Mouse (Mus musculus) intestine, embryonic 16.5 days (tissue): ENCODE results near the gene Rps13. TPM values are rescaled to one million over a fixed set of nuclear protein-coding genes. Genes with fewer than 3 reads are reported as not detected.

Experiments
- ATAC-seq: fragments of 200-750 bp; cut with Nextera tagmentation; 2 replicates; pipeline ENCODE4 v1.8.0; 2017; ENCODE audit warnings: moderate TSS enrichment, moderate library complexity
- H3K27ac ChIP-seq: fragments of 300-500 bp; sonication (generic); 2 replicates; pipeline ENCODE4 v1.5.1; 2014; ENCODE audit warnings: mild to moderate bottlenecking, low read length
- H3K27me3 ChIP-seq: fragments of 300-500 bp; sonication (generic); replicated peaks from 2 replicates; pipeline ENCODE4 v1.6.1; 2014; ENCODE audit warnings: low read length, control low read depth, mixed read lengths; ENCODE audit not compliant: control insufficient read depth, insufficient read depth
- H3K36me3 ChIP-seq: fragments of 300-500 bp; sonication (generic); 2 replicates; pipeline ENCODE4 v1.6.1; 2014; ENCODE audit warnings: low read length, control low read depth; ENCODE audit not compliant: control insufficient read depth, insufficient read depth
- H3K4me1 ChIP-seq: fragments of 300-500 bp; sonication (generic); 2 replicates; pipeline ENCODE4 v1.6.1; 2014; ENCODE audit warnings: low read length, control low read depth, mixed read lengths; ENCODE audit not compliant: control insufficient read depth, insufficient read depth
- H3K4me2 ChIP-seq: fragments of 300-500 bp; sonication (generic); 2 replicates; pipeline ENCODE4 v1.6.1; 2014; ENCODE audit warnings: low read depth, low read length, control low read depth
- H3K4me3 ChIP-seq: fragments of 300-500 bp; sonication (generic); 2 replicates; pipeline ENCODE4 v1.5.1; 2014; ENCODE audit warnings: mild to moderate bottlenecking, low read length
- H3K9ac ChIP-seq: fragments of 300-500 bp; sonication (generic); 2 replicates; pipeline ENCODE4 v1.6.1; 2014; ENCODE audit warnings: low read depth, low read length
- H3K9me3 ChIP-seq: fragments of 300-500 bp; sonication (generic); 2 replicates; pipeline ENCODE4 v1.6.1; 2016; ENCODE audit warnings: low read length, control low read depth; ENCODE audit not compliant: control insufficient read depth
- WGBS: fragments of 180-500 bp; shearing (Covaris S2); extraction: QIAGEN DNeasy Blood & Tissue Kit; methylation state at CpG from one replicate; pipeline ENCODE4 v1.1.7; 2014; 5-methylcytosine and 5-hydroxymethylcytosine counted together
- polyA plus RNA-seq: library from polyadenylated mRNA; unstranded; fragments of >200 nt; fragmentation: Nextera tagmentation; extraction: Ambion mirVana; gene quantifications from 2 replicates; pipeline ENCODE4 v1.2.1, GENCODE M21; 2015

Rps13 gene
- polyA plus RNA-seq, 1 experiment from 2014 or later: 753 TPM

DNA sequence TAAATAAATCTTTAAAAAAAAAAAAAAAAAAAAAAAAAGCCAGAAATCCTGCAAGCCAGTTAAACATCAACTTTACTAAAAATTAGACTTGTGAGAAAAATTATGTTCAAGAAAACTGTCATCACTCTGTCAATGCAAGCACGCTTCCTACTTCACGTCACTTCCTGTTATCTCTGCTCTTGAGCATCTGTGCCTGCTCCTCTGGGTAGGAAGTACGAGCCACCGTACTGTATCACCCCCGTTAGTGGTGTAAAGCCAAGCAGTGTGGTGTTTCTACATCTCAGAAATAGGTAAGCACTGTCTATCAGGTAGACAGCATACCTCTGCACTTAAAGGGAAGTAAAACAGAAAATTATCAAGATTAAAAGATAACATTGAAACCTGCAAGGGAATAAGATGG is 6.1 kb downstream of the Rps13 start:
- H3K9ac ChIP-seq: no peak overlapping the region
- 84% methylated on average over 5 of the region's 5 CpGs for WGBS
- H3K27me3 ChIP-seq: no peaks in the 10 kb centered on the region
- H3K27ac ChIP-seq: no peak overlapping the region
- ATAC-seq: no peak
- H3K9me3 ChIP-seq: no peaks in the 10 kb centered on the region
- H3K4me1 ChIP-seq: peaks cover 8% of the 10 kb centered on the region
- H3K4me2 ChIP-seq: no peak overlapping the region
- no peak overlapping the region for H3K4me3 ChIP-seq
- peaks cover 13% of the 10 kb centered on the region for H3K36me3 ChIP-seq

DNA sequence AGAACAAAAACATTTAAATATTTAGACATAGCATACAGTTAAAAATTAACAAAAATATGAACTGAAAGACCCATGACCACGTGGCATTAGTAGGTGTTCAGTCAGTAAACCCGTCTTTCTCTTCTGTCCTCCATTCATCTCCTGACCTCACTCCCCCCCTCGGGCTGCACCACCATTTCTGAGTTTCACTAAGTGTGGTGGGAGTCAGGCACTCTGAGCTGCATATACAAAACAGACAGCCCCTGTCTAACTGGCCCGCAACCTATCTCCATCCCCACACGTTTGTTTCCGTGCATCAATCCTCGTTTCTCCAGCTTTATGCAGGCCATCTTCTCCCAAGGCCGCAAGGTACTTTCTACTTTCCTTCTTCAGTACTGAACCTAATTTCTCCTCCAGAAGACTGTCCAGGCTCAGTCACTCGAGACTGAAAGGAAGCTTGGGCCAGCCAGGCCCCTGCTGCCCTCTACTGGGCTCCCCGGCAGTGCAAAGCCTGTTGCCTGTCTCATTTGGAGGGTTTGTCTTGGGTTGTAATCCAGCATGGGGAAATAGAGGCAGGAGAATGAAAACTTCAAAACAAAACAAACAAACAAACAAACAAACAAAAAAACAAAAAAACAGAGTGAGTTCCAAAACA is 10.5 kb downstream of the Rps13 start:
- Histone ChIP-seq H3K9me3 (no peaks in the 10 kb centered on the region), H3K36me3 (no peaks in the 10 kb centered on the region), H3K27ac (no peak overlapping the region), H3K9ac (no peak overlapping the region), H3K4me3 (no peak overlapping the region), H3K27me3 (no peaks in the 10 kb centered on the region), H3K4me2 (no peak overlapping the region), H3K4me1 (no peaks in the 10 kb centered on the region)
- peak; percentile 82 for ATAC-seq
- WGBS: 21% methylated on average over 10 of the region's 10 CpGs

DNA sequence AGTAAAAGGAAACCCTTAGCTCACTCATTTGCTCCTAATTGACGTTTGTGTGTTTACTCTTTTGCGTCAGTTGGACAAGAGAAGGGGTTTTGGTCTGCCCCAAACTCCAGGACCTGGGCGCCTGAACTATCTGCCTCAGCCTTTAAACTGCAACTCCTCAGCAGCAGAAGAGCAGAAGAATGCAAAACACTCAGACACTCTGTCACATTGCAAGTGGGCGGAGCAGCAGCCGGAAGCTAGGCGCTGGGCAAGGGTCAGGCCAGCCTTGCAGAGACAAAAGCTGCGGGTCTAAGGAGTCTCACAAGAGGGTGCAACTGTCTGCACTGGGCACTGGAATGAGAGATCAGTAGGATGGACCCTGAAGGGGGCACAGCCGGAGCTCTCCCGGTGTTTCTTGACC is 24.5 kb downstream of the Rps13 start:
- Histone ChIP-seq H3K4me1 (peaks cover 5% of the 10 kb centered on the region; the same call in 1 of the 2 replicates), H3K9ac (peak overlapping the region; percentile 73), H3K4me3 (peak overlapping the region; percentile 27), H3K27ac (peak overlapping the region; percentile 91), H3K9me3 (no peaks in the 10 kb centered on the region), H3K36me3 (no peaks in the 10 kb centered on the region), H3K4me2 (peak overlapping the region; percentile 94), H3K27me3 (0 out of 2 replicates have a peak, but pooled peaks cover 6% of the 10 kb centered on the region)
- WGBS: 10% methylated on average over 9 of the region's 9 CpGs
- ATAC-seq: peak; percentile 56

DNA sequence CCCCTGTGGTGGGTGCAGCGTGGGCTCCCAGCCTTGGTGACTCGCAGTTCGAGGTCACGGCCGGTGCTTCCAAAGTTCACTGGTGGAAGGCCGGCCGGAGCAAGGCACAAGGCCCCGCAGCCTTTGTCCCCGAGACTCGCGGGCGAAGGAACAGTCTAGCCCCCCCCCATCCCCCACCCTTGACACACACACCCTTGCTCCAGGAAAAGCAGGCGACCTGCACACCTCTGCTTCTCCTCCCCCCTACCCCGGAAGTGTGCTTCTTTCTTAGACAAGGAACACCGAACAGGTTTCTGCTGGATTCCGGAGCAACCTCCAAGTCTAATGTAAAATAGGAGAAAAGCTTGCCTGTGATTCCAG is 25.4 kb downstream of the Rps13 start:
- H3K36me3 ChIP-seq: no peaks in the 10 kb centered on the region
- H3K27me3 ChIP-seq: 0 out of 2 replicates have a peak, but pooled peaks cover 6% of the 10 kb centered on the region
- peak overlapping the region; percentile 94 for H3K4me2 ChIP-seq
- no peaks in the 10 kb centered on the region for H3K9me3 ChIP-seq
- ATAC-seq: peak; percentile 83
- peak overlapping the region; percentile 80 for H3K4me3 ChIP-seq
- 4% methylated on average over 16 of the region's 16 CpGs for WGBS
- peaks cover 5% of the 10 kb centered on the region; the same call in 1 of the 2 replicates for H3K4me1 ChIP-seq
- peak overlapping the region; percentile 73; the same call in 1 of the 2 replicates for H3K9ac ChIP-seq
- peak overlapping the region; percentile 91 for H3K27ac ChIP-seq

DNA sequence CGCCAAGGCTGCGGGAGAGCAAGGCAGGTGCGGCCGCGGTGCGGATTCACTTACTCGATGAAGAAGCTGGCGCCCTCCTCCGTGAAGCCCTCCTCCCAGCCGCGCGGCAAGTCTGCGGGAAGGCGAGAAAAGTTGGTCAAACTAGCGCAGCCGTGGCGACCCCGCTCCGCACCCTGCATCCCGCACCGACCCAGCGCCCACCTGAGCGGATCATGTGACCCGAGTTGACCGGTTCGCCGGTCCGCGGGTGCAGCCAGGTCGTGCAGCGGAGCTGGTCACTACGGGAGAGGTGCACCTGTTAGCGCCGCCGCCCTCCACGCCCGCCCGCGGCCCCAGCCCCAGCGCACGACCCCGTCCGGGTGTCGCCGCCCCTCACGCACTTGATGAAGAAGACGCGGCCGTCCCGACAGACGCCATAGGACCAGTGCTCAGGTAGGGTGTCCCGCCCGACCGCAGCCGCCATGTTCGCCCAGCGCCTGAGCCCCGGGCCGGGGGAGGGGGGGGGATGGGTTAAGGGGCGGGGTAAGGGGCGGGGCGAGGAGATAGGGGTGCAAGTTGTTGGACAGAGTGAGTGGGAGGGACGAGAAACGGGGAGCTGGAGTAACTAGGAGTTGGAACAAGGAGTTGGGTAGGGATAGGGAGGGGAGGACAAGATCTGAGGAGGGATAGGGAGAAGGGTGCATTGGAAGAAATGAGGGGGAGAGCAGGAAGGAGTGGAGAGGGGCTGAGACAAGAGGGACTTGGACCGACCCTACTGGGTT is 25.9 kb downstream of the Rps13 start, which contains the start of gene Plekha7:
Gene Plekha7 (minus strand): TSS at position 506 of the 761 bp plus-strand sequence.
- Histone ChIP-seq H3K27me3 (0 out of 2 replicates have a peak, but pooled peaks cover 6% of the 10 kb centered on the region), H3K9me3 (no peaks in the 10 kb centered on the region), H3K36me3 (no peaks in the 10 kb centered on the region), H3K9ac (peak within 1 kb of the TSS; percentile 73), H3K4me2 (peak within 1 kb of the TSS; percentile 94), H3K27ac (peak within 1 kb of the TSS; percentile 91), H3K4me1 (peaks cover 5% of the 10 kb centered on the region; the same call in 1 of the 2 replicates), H3K4me3 (peak within 1 kb of the TSS; percentile 80)
- ATAC-seq: peak; percentile 89
- WGBS: under 1% methylated on average over 64 of the region's 65 CpGs

DNA sequence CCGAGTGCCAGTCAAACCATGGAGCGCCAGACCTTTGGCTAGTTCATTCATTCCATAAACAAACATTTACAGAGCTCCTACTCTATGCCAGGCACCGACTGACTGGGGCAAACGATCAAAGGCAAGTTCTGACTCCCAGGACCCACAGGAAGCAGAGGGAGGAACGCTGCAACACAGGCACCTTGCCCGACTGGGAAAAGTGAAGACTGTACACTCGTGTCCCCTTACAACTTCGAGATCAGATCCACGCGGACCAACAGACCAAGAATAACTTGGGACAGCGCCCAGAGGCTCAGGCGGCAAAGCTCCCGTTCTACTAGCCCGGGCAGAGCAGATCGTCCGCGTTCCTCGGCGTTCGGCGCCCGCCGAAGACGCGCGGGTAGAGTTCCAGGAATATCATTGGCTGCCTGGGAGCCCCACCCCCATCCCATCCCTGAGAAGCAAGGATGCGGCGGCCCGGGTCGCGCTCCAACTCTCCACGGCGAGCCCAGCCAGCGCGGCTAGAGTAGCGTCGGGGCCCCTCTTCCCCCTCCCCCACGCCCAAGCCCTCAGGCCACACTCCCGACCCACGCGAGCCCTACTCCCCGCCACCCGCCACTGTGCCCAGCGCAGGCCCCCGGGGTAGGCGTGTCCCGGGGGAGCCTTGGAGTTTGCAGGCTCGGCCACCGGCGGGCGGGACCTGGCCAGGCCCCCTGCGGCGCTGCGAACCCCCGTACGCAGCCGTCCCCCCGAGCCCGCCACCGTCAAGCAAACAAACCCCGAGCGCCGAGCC is 26.7 kb downstream of the Rps13 start:
- H3K9me3 ChIP-seq: no peaks in the 10 kb centered on the region
- WGBS: 1% methylated on average over 63 of the region's 63 CpGs
- peak; percentile 66 for ATAC-seq
- H3K4me3 ChIP-seq: peak overlapping the region; percentile 80
- H3K4me2 ChIP-seq: peak overlapping the region; percentile 94
- peak overlapping the region; percentile 82 for H3K27ac ChIP-seq
- H3K9ac ChIP-seq: peak overlapping the region; percentile 73
- no peaks in the 10 kb centered on the region for H3K36me3 ChIP-seq
- H3K4me1 ChIP-seq: peaks cover 5% of the 10 kb centered on the region; the same call in 1 of the 2 replicates
- H3K27me3 ChIP-seq: 0 out of 2 replicates have a peak, but pooled peaks cover 6% of the 10 kb centered on the region

DNA sequence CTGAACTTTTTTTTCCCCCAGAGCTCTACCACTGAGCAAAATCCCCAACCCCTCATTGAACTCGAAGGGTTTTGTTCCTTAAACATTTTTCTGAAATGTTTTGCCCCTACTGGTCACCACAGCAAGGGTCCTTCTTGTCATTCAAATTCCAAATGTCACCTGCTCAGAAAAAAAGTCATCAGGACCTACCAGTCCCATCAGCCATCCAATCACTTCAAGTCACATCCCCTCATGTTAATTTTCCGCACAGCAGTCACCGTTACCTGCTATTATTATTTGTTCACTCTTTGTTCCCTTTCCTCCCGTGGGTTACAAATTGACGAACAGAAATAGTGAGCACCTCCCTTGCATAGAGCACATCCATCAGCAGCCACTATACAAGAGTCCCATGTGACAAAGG is 27.4 kb downstream of the Rps13 start:
- 22% methylated on average over 5 of the region's 5 CpGs for WGBS
- H3K27ac ChIP-seq: no peak overlapping the region
- H3K4me2 ChIP-seq: peak overlapping the region; percentile 94
- H3K4me3 ChIP-seq: peak overlapping the region; percentile 80
- no peaks in the 10 kb centered on the region for H3K36me3 ChIP-seq
- H3K9ac ChIP-seq: no peak overlapping the region; the same call in 1 of the 2 replicates
- peaks cover 10% of the 10 kb centered on the region for H3K4me1 ChIP-seq
- ATAC-seq: no peak
- 0 out of 2 replicates have a peak, but pooled peaks cover 6% of the 10 kb centered on the region for H3K27me3 ChIP-seq
- no peaks in the 10 kb centered on the region for H3K9me3 ChIP-seq

DNA sequence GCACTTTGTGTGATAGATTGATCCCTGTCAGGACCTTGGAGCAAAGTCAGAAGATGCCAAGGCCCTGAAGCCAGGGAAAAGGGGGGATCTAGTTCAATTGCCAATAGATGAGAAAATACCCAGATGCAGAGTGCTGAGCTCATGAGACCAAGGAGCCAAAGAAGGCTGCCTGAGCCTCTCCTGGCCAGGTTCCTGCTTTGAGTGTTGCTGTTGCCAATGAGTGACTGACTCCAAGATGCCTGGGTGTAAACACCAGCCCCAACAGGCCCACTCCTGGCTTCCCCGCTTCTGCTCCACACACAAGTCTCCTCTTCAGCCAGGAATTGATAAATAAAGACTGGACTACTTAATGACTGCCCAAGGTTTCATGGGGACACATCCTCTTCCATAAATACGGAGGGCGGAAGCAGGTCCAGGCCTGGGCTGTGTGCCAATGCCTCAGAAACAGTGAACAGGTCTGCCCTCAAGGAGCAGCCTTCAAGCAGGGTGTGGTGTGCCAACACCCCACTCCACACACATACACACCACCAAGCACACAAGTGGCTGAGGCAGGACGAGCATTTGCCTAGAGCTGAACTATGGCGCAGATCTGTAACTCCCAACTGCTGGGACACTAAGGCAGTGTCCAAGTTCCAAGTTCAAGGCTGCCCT is 32.2 kb downstream of the Rps13 start:
- Histone ChIP-seq H3K4me2 (no peak overlapping the region), H3K27me3 (0 out of 2 replicates have a peak, but pooled peaks cover 1% of the 10 kb centered on the region), H3K4me3 (no peak overlapping the region), H3K9ac (no peak overlapping the region), H3K4me1 (peaks cover 20% of the 10 kb centered on the region), H3K27ac (peak overlapping the region; percentile 52), H3K9me3 (no peaks in the 10 kb centered on the region), H3K36me3 (no peaks in the 10 kb centered on the region)
- ATAC-seq: peak; percentile 33; the same call in 1 of the 2 replicates
- 76% methylated on average over 5 of the region's 5 CpGs for WGBS
